In genomic region chr2:92139365-92139764, GRCm38 (mm10) we compare ENCODE assay signal across 22 mouse cellular contexts. TPM values are rescaled to one million over a fixed set of nuclear protein-coding genes. Genes with fewer than 3 reads are reported as not detected.
DNase-seq lines count a peak whose midpoint lies in the region; ATAC-seq and TF ChIP-seq lines count a peak whose summit lies in the region.
"Had no signal": no experiment of that assay in that cellular context is flagged by ENCODE, and none has a peak within 500 bp of the region (broad histone marks: within the 10 kb centered on the region; RNA-seq: fewer than 3 reads in every experiment).

No protein-coding gene starts in this region.

- no peaks in the 10 kb centered on the region for H3K9me3 ChIP-seq in lung, embryonic 14.5 days (ENCODE audit: low read depth, low read length)
- H3K9me3 ChIP-seq: heart, embryonic 10.5 days; hindbrain, embryonic 12.5 days; liver, embryonic 15.5 days; midbrain, embryonic 12.5 days had no signal

- no peak overlapping the region for H3K9ac ChIP-seq in lung, embryonic 14.5 days
- H3K9ac ChIP-seq: forebrain, postnatal 0 days; hindbrain, embryonic 12.5 days; liver, embryonic 15.5 days; midbrain, embryonic 12.5 days had no signal

- no peaks in the 10 kb centered on the region for H3K27me3 ChIP-seq in kidney, adult 2 months (replicated peaks; ENCODE audit: control insufficient read depth, insufficient read depth, low read length)
- no peaks in the 10 kb centered on the region for H3K27me3 ChIP-seq in lung, embryonic 14.5 days (ENCODE audit: insufficient read depth, low read length)
- H3K27me3 ChIP-seq: liver, embryonic 15.5 days; midbrain, embryonic 12.5 days had no signal

- no peak for TF ChIP-seq POLR2A in kidney, adult 2 months (IDR thresholded peaks at IDR 0.05; ENCODE audit: low read depth, low read length)

- no peak overlapping the region for H3K27ac ChIP-seq in kidney, adult 2 months (ENCODE audit: insufficient read depth, low read depth, low read length)
- no peak overlapping the region for H3K27ac ChIP-seq in lung, embryonic 14.5 days (ENCODE audit: low read depth)
- H3K27ac ChIP-seq: heart, embryonic 10.5 days; hindbrain, embryonic 12.5 days; left cerebral cortex, adult 2 months; liver, embryonic 15.5 days; midbrain, embryonic 12.5 days had no signal

- peak; percentile 52; the same call in 1 of the 2 replicates for ATAC-seq in lung, embryonic 14.5 days (ENCODE audit: insufficient read depth)
- ATAC-seq: activated CD4-positive, CD25-positive, alpha-beta regulatory T cell, adult 4 months; forebrain, postnatal 0 days; intestine, postnatal 0 days had no signal

- H3K36me3 ChIP-seq in kidney, adult 2 months (ENCODE audit: control insufficient read depth, insufficient read depth, low read length): no peaks in the 10 kb centered on the region
- H3K36me3 ChIP-seq in lung, embryonic 14.5 days (ENCODE audit: insufficient read depth): no peaks in the 10 kb centered on the region
- H3K36me3 ChIP-seq: heart, embryonic 10.5 days; hindbrain, embryonic 12.5 days; liver, embryonic 15.5 days; midbrain, embryonic 12.5 days had no signal

- peaks cover 2% of the 10 kb centered on the region; the same call in 1 of the 2 replicates for H3K4me1 ChIP-seq in kidney, adult 2 months (ENCODE audit: control insufficient read depth, insufficient read depth, low read length)
- peaks cover 4% of the 10 kb centered on the region; the same call in 1 of the 2 replicates for H3K4me1 ChIP-seq in lung, embryonic 14.5 days (ENCODE audit: insufficient read depth)
- H3K4me1 ChIP-seq: liver, embryonic 15.5 days had no signal

- H3K4me2 ChIP-seq in lung, embryonic 14.5 days: no peak overlapping the region
- H3K4me2 ChIP-seq: hindbrain, embryonic 12.5 days; liver, embryonic 15.5 days; midbrain, embryonic 12.5 days had no signal

- peak; percentile 45 for DNase-seq in kidney, adult 2 months
- DNase-seq in kidney, adult 11 months: no peak
- peak; percentile 85 for DNase-seq in lung, embryonic 14.5 days
- no peak for DNase-seq in lung, postnatal 4 days
- DNase-seq in adipocyte (ENCODE audit: low spot score): peak; percentile 81
- DNase-seq in gonadal fat pad, adult 2 months (ENCODE audit: low read depth): peak; percentile 89
- no peak for DNase-seq in urinary bladder, adult 2 months (ENCODE audit: low spot score)
- no peak for DNase-seq in frontal cortex, postnatal 10 days (ENCODE audit: low spot score in 2 of 2)
- DNase-seq: cerebellum, adult 11 months; cerebellum, adult 9-11 months; forebrain, postnatal 0 days; gastrocnemius, postnatal 36 days; retina, postnatal 1 day; right cerebral cortex, postnatal 25 days; thymus, postnatal 14 days had no signal

- H3K4me3 ChIP-seq in kidney, adult 2 months (ENCODE audit: insufficient read depth, low read depth, low read length): no peak overlapping the region
- no peak overlapping the region for H3K4me3 ChIP-seq in lung, embryonic 14.5 days (ENCODE audit: low read depth, low read length)
- H3K4me3 ChIP-seq: heart, embryonic 10.5 days; hindbrain, embryonic 12.5 days; left cerebral cortex, adult 2 months; liver, embryonic 15.5 days; midbrain, embryonic 12.5 days had no signal

- no peak for TF ChIP-seq CTCF in kidney, adult 2 months (conservative IDR thresholded peaks at IDR 0.05; ENCODE audit: insufficient read depth, insufficient read length, low read depth, low read length)
- no peak for TF ChIP-seq CTCF in lung, embryonic 14.5 days (IDR thresholded peaks at IDR 0.05; ENCODE audit: low read depth)

RNA-seq across cellular contexts. Expression of gene Phf21a, which starts 46.4 kb away (rescaled TPM):
- 27.5 and 36.8 TPM in 2 replicates for polyA plus RNA-seq in kidney, adult 2 months (2012; rRNA removed)
- 24.9 and 26.1 TPM in 2 replicates for polyA plus RNA-seq in lung, embryonic 14.5 days (2014; fragmentation: Nextera tagmentation; extraction: Ambion mirVana)
- 32.2 and 35.7 TPM in 2 replicates for polyA plus RNA-seq in gonadal fat pad, adult 2 months (2012; rRNA removed)
- 27.1 and 49.9 TPM in 2 replicates for polyA plus RNA-seq in urinary bladder, adult 2 months (2012; rRNA removed)

Comparison
In these comparisons a context has a peak if more than half of its experiments do, and no peak if none do; other contexts are left out.
1. DNase-seq: peak in kidney, adult 2 months (single experiment), lung, embryonic 14.5 days (single experiment), adipocyte (single experiment) and gonadal fat pad, adult 2 months (single experiment); none in kidney, adult 11 months (single experiment), lung, postnatal 4 days (0 of 2), urinary bladder, adult 2 months (single experiment) and frontal cortex, postnatal 10 days (0 of 2).